Mouse (Mus musculus) adipose tissue, adult 10 weeks (tissue): ENCODE measurements around the gene Utp6. TPM values are rescaled to one million over a fixed set of nuclear protein-coding genes. Genes with fewer than 3 reads are reported as not detected.

ENCODE experiments used
- polyA plus RNA-seq: library from polyadenylated mRNA; stranded (reverse); fragments of 350-450 nt; fragmentation: Illumina TruSeq; extraction: RNeasy Lipid Tissue Mini Kit (QIAGEN cat#74804); gene quantifications from one replicate; pipeline ENCODE4 v1.2.3, GENCODE M21; 2014; ENCODE audit warnings: low read depth, low replicate concordance

The Utp6 gene
- 28.0 TPM for polyA plus RNA-seq

DNA sequence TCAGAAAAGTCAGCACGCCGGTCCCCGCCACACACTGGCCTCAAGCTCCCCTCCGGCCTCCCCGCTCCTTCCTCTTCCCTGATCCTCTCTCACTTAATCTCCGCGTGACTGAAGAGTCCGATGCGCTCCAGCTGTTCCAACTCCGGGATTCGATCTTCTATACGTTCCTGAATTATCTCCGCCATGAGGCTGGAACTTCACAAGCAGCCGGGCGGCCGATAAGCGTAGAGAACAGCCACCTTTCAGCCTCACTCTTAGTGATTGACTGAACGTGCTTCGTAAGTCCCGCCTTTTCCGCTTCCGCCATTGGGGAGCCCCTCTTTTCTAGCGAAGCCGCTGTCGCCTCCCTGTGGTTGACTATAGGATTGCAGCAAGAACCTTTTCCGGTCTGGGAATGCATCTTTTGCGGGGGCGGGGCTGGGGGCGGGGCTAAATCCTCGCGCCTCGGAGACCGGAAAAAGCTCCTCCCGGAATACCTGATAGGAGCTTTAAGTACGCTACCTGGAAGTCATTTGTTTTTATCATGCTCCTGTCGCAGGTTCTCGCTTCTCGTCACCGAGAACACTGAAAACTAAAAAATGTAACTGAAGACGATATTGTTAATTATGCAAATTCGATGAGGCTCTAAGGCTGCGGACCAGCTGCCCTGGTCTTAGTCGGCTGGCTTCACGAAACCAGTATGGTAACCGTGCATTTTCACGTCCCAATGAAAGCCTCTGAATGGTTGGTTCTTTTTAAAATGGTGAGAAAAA, at the start of gene Utp6:
Gene Utp6, minus strand, starts transcription at position 266 of the 752 bp plus-strand sequence.

DNA sequence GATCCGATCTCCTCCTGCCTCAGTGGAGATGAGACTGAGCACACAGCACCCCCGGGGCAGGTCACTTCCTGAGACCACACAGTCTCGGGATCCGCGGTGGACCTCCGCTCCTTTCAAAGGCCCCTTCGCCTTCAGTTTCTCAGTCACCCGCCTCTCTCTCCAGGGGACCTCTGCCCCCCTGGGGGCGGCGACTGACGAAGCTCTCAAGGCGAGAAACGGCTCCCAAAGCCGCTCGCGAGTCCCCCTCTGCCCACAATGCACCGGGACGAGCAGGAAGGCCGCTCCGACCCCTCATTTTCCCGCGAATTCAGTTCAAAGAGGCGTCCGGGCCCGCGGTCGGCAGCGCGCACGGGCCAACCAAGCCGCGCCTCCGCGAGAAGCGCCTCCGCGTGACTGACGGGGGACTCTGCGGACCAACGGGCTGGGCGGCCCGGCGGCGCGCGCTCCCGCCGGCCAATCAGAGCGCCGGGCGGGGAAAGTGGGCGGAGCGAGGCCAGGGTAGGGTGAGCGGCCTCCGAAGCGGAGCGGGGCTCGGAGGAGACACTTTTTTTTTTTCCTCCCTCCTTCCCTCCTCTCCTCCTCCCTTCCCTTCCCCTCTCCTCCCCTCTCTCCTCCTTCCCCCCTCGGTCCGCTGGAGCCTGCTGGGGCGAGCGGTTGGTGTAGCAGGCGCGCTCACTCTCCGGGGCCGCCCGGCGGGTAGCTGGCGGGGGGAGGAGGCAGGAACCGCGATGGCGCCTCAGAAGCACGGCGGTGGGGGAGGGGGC, 30.6 kb upstream of the Utp6 start, which contains the start of gene Suz12:
Gene Suz12, plus strand, starts transcription at position 515 of the 764 bp plus-strand sequence.

Other genes with a start within 250 kb of the Utp6 start
- gene Suz12, start 30.7 kb upstream of the Utp6 start, polyA plus RNA-seq = 21.8 TPM
- gene Crlf3, start 118.6 kb upstream of the Utp6 start, polyA plus RNA-seq = 12.0 TPM
- gene Atad5, start 127.0 kb upstream of the Utp6 start, polyA plus RNA-seq = 2.1 TPM
- 13.2 TPM for gene Tefm, start 179.8 kb upstream of the Utp6 start, polyA plus RNA-seq
- gene Adap2, start 191.7 kb upstream of the Utp6 start, polyA plus RNA-seq = 13.5 TPM
- 10.5 TPM for gene Rnf135, start 221.5 kb upstream of the Utp6 start, polyA plus RNA-seq
- 29.7 TPM for gene Rhot1, start 246.6 kb upstream of the Utp6 start, polyA plus RNA-seq